Mouse (Mus musculus) liver, adult 2 months (tissue): Measurements from ENCODE around the gene Celf2.

Experiments
- CTCF ChIP-seq: fragments of 200-500 bp; IDR thresholded peaks from 2 replicates; pipeline ENCODE4 v1.5.1; 2011; ENCODE audit warnings: low read depth, low read length, control low read depth
- POLR2A ChIP-seq: fragments of 200-500 bp; IDR thresholded peaks from 2 replicates; pipeline ENCODE4 v1.6.1; 2011; ENCODE audit warnings: low read length, control low read depth; ENCODE audit not compliant: insufficient read depth; ENCODE audit errors: extremely low read depth

DNA sequence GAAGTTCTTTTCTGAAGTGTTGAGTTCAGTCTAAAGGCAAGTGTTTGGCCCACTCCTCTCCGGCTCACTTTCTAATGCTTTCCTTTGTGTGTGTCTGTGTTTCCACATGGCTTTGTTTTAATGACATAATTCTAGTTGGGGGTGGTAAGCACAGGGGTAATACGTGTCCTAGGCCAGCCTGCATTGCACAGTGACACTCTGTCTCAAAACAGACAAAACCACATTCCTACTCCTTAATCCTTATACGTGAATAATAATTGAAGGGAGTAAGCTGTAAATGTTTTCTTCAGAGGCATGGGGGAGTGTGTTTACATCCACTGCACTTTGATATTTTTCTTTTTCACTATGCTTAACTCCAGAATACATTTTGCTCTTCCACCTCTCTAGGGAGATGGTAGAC is 415.9 kb downstream of the Celf2 start:
- TF ChIP-seq CTCF: no peak
- TF ChIP-seq POLR2A: no peak
